Mouse (Mus musculus) kidney, postnatal 10 days (tissue): ENCODE measurements around the gene Zdhhc4.

Experiments
- DNase-seq: peaks from one replicate; pipeline ENCODE4 v3.0.0; 2021; ENCODE audit warnings: mixed read lengths

The Zdhhc4 gene

DNA sequence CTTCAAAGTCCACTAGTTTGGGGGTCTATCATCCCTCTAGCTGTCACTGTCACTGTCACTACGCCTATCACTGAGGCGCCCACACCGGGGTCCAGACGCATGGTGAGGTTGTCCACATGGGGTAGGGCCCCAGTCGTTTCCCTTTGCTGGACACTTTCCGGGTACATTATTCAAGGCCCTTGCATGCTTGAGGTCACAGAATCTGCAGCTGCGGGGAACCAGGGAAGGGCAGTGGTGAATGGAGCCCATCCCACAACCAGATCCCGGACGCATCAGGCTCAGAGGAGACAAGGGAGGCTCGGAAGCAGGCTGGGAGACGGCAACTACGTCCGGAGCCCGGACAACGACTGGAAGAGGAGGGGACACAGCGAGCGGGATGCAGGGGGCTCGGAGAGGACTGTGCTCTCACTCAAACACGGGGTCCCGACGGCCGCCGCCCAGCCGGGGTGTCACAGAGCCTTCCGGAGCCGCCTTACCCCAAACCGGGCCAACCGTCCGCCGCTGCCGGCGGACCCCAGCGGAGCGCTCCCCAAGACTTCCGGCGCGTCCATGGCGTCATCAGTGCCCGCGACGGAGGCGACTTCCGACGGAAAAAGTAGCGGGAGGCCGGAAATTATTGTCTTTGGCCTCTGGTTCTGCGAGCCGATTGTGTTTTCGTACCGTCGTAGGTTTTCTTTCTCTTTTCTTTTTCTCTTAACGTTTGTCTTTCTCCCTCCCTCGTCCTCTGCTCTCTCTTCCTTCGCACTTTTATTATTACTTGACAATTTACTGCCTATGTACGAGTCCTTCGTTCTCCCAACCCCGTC is at the start of gene Zdhhc4:
Gene Zdhhc4 (minus strand): TSS at position 567 of the 806 bp plus-strand sequence.
- DNase-seq, result peak; percentile 97

DNA sequence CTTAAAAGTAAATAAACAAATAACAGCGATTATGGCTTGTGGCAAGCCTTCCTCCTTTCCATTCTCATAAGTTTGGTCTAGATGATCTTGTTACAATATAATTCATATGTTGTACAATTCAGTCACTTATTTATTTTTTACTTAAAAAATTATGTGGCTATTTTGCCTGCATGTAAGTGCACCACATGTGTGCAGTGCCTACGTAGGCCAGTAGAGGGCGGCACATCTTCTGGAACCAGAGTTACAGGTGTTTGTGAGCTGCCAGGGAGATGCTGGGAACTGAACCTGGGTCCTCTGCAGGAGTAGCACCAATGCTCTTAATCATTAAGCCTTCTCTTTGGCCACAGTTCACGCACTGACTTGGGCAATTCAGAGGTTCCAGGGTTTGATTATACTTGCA is 47.1 kb upstream of the Zdhhc4 start:
- peak; percentile 21 for DNase-seq

DNA sequence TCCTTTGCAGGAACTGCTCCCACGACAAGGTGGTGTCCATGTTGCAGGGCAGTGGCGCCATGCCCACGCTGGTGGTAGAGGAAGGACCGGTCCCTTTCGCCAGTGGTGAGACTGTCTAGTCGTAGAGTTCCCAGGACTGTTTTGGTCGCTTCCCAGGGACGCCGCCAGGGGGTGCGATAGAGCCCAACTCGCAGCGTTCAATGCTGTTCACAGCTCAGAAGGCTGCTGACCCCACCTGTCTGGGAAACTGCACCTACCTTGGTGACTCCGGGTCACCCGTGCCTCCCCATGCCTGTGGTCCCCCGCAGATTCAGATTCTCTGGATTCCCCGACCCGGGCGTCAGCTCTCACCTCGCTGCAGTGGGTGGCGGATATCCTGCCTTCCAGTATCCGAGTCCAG is 46.2 kb upstream of the Zdhhc4 start:
- peak; percentile 84 for DNase-seq

DNA sequence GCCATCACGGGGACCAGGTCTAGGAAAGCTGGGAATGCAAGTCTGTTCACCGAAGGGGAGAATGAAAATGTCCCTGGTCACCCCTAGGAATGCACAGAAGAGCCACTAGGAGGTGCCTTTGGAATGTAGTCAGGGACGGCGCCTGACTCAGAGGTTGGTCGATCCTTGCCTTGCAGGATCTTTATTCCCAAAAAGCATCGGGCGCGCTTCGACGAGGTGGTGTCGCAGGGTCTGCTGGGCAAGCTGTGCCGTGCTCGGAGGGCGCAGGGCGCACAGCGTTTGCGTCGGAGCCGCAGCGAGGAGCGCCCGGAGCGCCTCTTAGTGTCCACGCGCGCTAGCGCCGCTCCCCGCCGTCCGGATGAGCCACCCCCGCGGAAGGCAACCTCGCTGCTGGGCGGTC is 43.8 kb upstream of the Zdhhc4 start:
- DNase-seq, result peak; percentile 32

DNA sequence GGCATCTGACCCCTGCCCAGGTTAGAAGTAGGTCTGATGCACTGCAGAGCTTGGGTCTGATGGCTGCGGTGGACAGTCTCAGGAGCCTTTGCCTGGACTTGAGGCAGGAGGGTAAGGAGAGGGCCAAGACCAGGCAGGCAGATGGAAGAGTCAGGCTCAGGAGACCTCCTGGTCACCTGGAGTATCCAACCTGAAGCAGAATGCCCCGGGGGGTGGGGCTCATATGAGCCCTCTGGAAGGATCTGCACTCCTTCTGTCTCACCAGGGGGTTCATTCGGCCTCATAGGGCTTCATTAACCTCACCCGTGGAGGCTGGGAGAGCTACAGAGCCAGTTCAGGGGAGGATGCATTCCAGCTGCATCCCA is 42.1 kb upstream of the Zdhhc4 start:
- no peak for DNase-seq

DNA sequence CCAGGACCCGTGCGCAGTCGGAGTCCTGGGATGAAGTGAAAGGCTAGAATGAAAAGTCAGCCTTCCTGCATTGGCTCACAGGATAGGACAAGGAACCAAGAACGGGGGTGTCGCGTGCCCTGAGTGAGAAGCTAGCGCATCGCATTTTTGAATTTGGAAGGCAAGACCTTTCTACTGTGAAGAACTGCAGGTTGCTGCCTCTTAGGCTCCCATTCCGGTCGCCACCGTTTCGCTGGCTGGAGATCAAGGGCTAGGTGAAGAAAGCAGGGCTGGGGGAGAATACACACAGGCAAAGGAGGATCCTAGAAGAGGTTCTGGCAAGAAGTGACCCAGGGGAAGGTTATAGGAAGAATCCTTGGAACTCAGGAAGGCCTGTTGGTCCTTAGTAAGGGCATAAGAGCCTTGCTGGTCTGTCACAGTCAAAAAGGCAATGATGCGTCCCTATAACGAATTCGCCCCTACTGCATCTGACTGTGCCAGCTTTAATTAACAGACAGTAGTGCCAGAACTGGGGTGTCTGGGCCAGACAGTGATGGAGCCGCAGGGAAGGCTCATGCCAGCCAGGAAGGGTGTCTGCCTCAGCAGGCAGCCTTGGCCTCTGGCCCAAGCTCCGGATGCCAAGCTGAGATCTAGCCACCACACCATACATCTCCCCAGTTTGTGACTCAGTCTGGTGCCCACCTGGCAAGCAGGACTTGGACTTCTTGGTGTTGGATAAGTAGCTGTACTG is 41.5 kb upstream of the Zdhhc4 start:
- no peak for DNase-seq

DNA sequence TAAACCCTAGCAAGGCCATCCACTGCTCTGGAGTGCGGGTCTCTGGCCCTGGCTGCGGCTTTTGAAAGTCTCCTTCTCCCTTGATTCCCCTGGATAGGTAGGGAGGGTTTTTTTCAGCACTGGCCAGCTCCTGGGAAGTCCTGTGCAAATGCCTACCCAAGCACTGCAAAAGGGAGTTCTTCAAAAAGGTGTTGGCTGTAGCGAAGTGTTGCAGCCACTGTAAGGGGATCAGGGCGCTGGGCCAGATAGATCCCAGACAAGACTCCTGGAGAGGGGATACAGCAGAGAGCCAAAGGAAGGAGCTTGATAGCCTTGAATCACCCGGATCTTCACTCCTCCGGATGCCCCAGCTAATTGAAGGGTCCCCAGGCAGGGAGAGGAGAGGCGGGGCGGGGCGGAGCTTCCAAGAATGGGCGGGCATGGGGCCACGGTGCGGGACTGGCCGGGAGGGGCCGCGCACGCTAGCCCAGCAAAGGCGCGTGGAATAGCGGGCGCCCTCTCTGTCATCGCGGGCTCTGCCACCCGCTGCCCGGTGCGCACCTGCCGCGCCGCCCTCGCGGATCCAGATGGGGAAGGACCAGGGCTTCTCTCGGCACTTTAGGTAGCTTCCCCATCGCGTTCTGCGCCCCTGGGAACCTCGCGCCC is 40.7 kb upstream of the Zdhhc4 start:
- peak; percentile 34 for DNase-seq

DNA sequence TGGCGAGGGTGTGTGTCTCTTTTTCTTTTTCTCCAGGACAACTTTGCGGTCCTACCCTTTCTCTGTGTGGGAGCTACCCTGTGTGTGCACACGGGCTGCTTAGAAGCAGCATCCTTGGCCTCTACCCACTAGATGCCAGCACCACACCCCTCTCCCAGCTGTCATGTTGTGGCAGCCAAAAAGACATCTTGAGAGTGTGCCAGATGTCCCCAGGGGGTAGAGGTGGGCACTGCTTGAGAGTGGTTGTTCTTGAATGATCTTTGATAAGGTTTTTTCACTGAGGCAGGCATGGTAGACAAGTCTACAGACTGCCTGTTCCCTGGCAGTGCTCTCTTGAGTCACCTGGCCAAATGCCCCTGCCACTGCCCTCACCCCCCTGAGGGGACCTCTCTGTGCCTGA is 38.9 kb upstream of the Zdhhc4 start:
- no peak for DNase-seq

DNA sequence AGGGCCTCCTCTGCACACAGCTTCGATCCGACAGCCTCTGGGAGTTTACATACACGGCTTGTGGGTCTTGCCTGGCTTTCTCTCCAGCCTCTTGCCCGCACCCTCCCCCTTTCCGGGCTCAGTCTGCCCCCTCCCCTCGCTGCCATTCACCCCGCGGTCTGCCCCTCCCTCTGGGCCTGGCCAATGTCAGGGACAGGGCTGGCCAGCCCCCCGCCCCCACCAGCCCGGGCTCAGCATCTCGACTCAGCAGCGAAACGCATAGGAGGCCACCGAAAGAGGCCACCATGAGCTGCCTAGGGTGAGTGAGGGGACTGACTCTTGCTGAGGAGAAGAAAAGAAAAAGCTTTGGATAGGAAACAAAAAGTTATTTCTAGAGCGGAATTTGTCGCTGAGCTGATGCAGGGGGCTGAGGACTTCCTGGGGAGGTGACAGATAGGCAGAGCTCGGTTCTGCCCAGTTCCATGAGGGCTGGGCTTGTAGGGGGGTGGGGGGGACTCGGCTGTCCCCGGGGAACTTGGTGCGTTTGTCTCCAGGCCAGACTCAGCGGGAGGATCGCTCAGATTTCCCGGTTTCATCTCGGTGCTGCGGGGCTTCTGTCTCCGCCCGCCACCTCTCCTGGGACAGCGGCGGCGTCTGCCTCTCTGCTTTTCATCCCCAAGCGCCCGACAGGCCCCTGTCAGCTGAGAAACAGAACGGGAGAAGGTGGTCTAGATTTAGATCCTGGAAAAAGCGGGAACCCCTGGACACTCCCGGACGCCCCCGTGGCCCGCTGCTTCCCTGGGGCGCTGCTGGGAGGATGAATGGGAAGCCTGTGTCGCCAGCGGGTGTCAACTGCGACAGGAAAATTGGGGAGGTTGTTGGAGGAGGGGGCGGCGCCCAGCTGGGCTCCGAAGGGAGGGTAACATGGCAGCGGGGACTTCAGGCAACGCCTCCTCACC is 34.9 kb upstream of the Zdhhc4 start:
- DNase-seq, result peak; percentile 67

DNA sequence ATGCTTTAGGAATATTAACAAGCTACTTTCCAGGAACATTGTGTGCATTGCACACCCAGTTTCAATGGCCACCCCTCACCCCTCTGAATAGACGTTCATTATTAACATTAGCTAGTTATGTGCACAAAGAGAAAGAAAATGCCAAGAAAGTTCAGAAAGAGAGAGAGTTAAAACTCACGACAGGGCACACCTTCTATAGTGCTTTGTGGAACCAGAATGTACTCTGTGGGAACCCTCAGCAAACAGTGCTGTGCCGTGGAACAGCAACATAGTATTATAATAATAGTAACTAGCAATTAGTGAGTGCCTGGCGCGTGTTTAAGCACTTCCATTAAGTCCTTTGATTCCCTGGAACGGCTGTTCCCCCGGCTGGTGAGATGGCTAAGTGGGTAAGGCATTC is 32.4 kb upstream of the Zdhhc4 start:
- DNase-seq, result no peak

DNA sequence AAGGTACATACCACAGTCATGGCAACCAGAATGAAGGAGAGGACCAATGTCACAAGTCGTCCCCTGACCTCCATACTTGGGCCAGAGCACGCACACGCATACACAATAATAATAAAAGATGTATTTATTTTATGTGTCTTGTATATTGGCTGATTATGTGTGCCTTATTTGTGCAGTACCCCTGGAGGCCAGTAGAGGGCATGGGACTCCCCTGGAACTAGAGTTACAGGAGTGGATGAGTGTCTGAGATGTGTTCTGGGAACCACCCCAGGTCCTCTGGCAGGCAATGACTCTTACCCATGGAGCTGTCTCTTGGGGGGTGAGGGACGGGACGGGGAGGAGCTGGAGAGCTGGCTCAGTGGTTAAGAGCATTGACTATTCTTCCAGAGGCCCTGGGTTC is 30.9 kb upstream of the Zdhhc4 start:
- DNase-seq, result peak; percentile 29

DNA sequence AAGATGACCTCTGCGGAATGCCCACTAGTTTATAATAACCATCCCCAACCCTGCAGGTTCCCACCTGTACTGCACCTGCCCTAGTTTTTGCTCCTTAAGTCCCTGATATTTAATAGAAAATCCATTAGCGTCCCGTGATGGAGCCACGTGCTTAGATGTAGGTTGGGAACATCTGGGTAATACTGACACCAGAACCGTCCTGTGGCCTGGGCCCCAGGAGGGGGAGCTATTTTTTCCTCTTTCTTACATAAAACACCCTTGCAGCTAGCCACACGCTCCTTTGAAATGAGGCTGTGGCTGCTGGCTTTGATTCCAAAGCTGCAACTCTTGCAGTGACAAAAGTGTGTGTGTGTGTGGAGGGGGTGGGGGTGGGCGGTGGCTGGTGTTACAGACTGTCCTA is 30.2 kb upstream of the Zdhhc4 start:
- no peak for DNase-seq

DNA sequence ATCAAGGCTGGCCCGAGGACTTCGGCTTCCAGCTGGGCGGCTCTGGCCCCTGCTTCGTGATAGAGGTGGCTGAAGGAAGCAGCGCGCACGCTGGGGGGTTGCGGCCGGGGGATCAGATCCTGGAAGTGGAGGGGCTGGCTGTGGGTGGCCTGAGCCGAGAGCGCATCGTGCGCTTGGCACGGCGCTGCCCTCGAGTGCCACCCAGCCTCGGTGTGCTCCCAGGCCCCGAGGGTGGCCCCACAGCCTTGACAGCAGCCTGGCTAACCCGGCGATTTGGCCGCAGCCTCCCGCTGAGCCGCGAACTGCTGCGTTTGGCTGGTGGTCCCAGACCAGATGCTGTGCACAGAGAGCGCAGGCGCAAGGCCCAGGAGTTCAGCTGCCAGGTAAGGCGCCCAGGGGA is 28.5 kb upstream of the Zdhhc4 start:
- DNase-seq, result no peak

DNA sequence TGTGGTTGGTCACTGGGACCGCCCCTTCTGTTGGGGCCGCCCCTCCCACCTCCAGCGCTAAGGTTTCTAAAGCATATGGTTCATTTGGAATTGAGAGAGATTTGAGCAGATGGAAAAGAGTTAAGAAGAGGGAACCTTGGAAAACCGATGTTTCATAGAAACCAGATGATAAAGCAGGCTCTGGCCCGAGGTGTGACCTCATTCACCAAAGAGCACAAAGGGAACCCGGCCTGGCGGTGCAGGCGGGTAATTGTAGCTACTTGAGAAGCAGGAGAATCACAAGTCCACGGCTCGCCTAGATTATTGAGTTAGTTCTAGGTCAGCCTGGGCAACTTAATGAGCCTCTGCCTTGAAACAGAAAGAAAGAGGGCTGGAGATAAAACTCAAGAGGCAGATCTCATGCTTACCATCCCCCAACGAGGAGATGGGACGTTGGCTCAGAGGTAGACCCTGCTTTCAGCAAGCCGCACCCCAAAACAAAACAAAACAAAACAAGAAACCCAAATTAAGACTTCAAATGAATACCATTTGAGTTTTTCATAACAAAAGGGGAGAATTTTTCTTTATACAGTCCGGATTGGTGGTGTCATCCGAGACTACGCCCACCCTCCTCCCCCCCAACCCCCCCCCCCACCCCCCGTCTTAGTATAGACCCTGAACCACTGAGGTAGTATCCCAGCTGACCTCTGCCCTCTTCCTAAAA is 27.8 kb upstream of the Zdhhc4 start, which contains the start of gene Grid2ip:
Gene Grid2ip (plus strand): TSS at position 653 of the 703 bp plus-strand sequence.
- no peak for DNase-seq

DNA sequence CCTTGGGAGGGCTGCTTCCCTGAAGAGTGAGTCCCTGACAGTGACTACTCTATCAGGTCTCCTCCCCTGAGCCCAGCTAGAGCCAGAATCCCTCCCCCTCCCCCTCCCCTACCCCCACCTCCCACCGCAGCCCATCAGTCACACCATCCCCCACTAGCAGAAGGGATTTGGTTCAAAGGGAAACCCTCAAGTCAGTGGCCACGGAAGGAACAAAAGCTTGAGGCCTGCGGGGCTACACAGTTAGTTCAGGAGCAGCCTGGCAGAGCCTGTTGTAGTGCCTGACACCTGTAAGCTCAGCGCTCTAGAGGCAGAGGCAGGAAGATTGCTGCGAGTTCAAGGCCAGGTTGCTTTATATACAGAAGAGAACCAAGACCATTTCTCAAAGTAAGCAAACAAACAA is 27.0 kb upstream of the Zdhhc4 start:
- DNase-seq, result no peak

DNA sequence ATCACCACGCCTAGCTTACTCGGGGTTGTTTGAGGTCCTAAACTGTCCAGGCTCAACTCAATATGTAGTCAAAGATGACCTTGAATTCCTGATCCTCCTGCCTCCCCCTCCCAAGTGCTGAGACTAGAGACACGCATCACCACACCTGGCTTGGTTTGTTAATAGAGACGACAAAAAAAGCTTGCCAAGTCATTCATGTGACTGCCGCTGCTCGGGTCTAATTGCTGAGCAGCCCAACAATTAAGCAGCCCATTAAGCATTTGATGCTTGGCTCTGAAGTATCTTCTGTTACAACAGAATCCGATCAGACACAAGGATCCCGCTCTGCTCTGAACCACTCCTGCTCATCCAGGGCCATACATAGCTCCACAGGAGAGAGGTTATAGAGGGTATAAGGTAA is 17.3 kb upstream of the Zdhhc4 start:
- DNase-seq, result peak; percentile 30

DNA sequence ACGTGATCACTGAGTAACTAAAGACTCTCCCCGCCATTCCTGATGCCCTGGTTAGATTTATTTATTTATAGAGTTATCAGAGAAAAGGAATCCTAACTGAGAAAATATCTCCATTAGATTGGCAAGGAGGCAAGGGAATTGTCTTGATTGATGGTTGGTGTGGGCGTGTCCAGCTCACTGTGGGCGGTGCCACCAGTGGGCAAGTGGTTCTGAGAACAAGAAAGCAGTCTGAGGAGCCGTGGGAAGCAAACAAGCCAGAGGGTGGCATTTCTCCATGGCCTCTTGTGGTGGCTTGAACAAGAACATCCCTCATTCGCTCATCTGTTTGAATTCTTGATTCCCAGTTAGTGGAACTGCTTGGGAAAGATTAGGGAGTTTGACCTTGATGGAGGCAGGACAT is 10.5 kb upstream of the Zdhhc4 start:
- no peak for DNase-seq

DNA sequence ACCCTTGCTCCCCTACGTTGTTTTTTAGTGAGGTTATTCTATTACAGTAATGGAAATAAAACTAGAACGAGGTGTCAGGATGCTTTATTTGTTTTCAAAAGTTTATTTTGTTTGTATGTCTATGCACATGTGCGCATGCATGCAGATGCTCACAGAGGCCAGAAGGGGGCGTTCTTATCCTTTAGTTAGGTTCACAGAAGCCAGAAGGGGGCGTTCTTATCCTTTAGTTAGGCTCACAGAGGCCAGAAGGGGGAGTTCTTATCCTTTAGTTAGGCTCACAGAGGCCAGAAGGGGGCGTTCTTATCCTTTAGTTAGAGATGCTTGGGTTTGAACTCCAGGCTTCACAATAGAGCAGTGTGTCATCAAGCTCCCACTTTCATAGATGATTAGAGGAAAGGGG is 7.5 kb upstream of the Zdhhc4 start:
- no peak for DNase-seq

DNA sequence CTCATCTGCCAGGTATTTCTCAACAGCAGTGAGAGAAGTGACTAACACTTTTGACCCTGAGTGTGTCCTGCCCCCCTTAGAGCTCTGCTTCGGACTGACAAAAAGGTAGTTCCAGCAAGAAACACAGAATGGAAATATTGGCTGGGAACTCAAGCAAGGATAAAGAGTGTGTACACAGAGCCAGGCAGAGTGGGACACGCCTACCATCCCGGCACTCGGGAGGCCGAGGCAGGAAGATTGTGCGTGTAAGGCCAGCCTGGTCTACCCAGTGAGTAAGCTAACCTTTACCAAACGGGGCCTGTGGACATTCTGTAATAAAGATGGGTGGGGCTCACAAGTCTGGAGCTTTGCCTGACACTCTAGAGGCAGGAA is 6.0 kb upstream of the Zdhhc4 start:
- DNase-seq, result no peak

DNA sequence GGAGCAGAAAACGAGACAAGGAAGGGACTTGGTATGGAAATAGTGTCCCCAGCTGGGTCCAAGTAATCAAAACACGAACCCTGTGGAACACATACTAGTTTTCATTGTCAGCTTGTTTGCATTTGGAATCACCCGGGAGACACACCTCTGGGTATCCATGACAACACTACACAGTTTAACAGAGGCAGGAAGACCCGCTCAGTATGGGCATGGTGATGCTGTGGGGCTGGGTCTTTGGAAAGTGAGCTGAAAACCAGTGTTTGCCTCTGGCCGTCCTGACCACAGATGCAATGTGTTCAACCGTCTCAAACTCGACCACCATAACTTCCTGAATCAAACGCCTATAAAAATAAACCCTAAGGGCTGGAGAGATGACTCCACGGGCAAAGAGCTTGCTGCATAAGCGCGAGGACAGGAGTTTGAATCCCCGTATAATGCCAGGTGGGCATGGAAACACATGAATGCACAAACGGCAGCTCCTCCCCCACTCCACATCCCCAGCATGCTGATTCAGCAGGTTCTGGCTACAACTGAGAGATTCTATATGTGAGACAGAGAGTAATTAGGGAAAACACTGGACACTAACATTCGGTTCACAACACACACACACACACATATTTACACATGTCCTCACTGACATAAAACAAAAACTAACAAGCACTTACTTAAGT is 5.5 kb upstream of the Zdhhc4 start:
- no peak for DNase-seq

DNA sequence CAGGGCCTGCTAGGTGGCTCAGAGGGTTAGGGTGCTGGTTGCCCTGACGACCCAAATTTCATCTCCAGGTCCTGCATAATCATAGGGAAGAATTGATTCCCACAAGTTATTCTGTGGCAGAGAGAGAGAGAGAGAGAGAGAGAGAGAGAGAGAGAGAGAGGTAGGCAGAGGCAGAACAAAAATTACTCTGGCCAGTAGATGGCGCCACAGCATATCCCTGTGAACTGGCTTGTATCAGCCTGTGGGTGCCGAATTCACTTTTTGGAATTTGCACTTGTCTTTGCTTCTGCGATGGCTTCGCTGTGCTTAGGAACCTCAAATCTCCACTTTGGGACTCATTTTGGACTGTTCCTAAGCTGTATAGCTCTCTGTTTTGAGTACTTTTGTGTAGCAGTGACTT is 4.8 kb upstream of the Zdhhc4 start:
- DNase-seq, result peak; percentile 87

DNA sequence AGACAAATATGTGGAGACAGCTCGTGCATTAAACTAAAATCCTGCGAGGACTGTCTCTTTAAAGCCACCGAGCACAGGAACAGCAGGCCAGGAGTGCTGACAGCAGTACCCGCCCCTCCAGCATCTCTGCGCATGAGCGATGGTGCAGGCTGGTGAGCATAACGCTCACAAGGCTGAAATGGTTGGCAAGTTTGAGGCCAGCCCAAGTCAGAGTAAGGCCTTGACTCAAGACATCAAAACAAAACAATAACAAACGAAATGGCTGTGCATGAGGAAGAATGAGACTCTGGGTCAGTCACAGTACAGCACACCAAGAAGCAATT is 11.8 kb downstream of the Zdhhc4 start:
- peak; percentile 53 for DNase-seq
